Mouse (Mus musculus) ES-E14 (cell line): Measurements from ENCODE around the gene Prrg4. TPM values are rescaled to one million over a fixed set of nuclear protein-coding genes. Genes with fewer than 3 reads are reported as not detected.
A peak's percentile ranks its signal among the peaks of the same experiment; 100 is the strongest.
"Not testable (repeated sequence)": the region's sequence is repeated elsewhere in the genome, so short reads cannot be mapped to it uniquely, and the experiment has no call there.

Experiments
- DNase-seq: peaks from one replicate; pipeline ENCODE4 v3.0.0-alpha.2; 2013; ENCODE audit warnings: low read depth, low spot score
- H3K27ac ChIP-seq: 2 replicates; pipeline ENCODE4 v1.5.1; 2012; ENCODE audit warnings: low read depth, mild to moderate bottlenecking, low read length, moderate library complexity, mixed read lengths; ENCODE audit not compliant: poor library complexity, insufficient read depth, severe bottlenecking
- H3K36me3 ChIP-seq: 2 replicates; pipeline ENCODE4 v1.6.1; 2012; ENCODE audit warnings: mild to moderate bottlenecking, low read length, moderate library complexity, mixed read lengths; ENCODE audit not compliant: control insufficient read depth, poor library complexity, insufficient read depth, severe bottlenecking
- H3K4me1 ChIP-seq, 2 experiments: fragments of 150-350 bp in 1 of 2; sonication (generic) in 1 of 2; 2 replicates each; pipeline ENCODE4 v1.6.1; 2012; ENCODE audit warnings: low read length in 2 of 2, mild to moderate bottlenecking in 1 of 2, mixed read lengths in 1 of 2; ENCODE audit not compliant: control insufficient read depth in 2 of 2, insufficient read depth in 2 of 2, poor library complexity in 1 of 2
- H3K4me3 ChIP-seq, 2 experiments: fragments of 150-350 bp in 1 of 2; sonication (generic) in 1 of 2; 2 replicates each; pipeline ENCODE4 v1.5.1; 2012; ENCODE audit warnings: low read length in 2 of 2, low read depth in 1 of 2, mild to moderate bottlenecking in 1 of 2, mixed read lengths in 1 of 2; ENCODE audit not compliant: insufficient read depth in 1 of 2, poor library complexity in 1 of 2, severe bottlenecking in 1 of 2
- H3K9ac ChIP-seq: 2 replicates; pipeline ENCODE4 v1.6.1; 2012; ENCODE audit warnings: low read depth, mild to moderate bottlenecking, low read length, mixed read lengths; ENCODE audit not compliant: poor library complexity, insufficient read depth, severe bottlenecking
- H3K9me3 ChIP-seq: fragments of 150-350 bp; sonication (generic); 2 replicates; pipeline ENCODE4 v1.6.1; 2012; ENCODE audit warnings: low read depth, mild to moderate bottlenecking, low read length; ENCODE audit not compliant: control insufficient read depth, insufficient read depth
- CHD2 ChIP-seq: IDR thresholded peaks from 2 replicates; pipeline ENCODE4 v1.6.1; 2014; ENCODE audit warnings: mild to moderate bottlenecking, low read depth, low read length, inconsistent platforms
- HCFC1 ChIP-seq: IDR thresholded peaks from 2 replicates; pipeline ENCODE4 v1.6.1; 2012; ENCODE audit warnings: low read length, inconsistent platforms, borderline replicate concordance; ENCODE audit not compliant: insufficient read depth
- MAFK ChIP-seq: IDR thresholded peaks from 2 replicates; pipeline ENCODE4 v1.6.1; 2014; ENCODE audit warnings: mild to moderate bottlenecking, low read depth, low read length, inconsistent platforms; ENCODE audit not compliant: insufficient read depth
- ZC3H11A ChIP-seq: IDR thresholded peaks from 2 replicates; pipeline ENCODE4 v1.6.1; 2012; ENCODE audit warnings: low read depth, mild to moderate bottlenecking, inconsistent platforms, low read length, borderline replicate concordance
- ZNF384 ChIP-seq: IDR thresholded peaks from 2 replicates; pipeline ENCODE4 v1.6.1; 2012; ENCODE audit warnings: low read depth, low read length, inconsistent platforms
- in situ Hi-C, 2 experiments: fragments of 600-800 bp; cut with MboI; formaldehyde crosslinking; loops; one replicate each; pipeline ENCODE4 v1.15.1; 2025; ENCODE audit warnings: low sequenced_read_pairs in 2 of 2, inconsistent platforms in 1 of 2; ENCODE audit not compliant: unreplicated experiment in 2 of 2
- total RNA-seq: library from RNA; depleted of rRNA; stranded (reverse); fragments of 300-350 nt; gene quantifications from 2 replicates; pipeline ENCODE4 v1.2.3, GENCODE M21; 2012

The Prrg4 gene
- total RNA-seq, 1 experiment = 45.4 TPM

DNA sequence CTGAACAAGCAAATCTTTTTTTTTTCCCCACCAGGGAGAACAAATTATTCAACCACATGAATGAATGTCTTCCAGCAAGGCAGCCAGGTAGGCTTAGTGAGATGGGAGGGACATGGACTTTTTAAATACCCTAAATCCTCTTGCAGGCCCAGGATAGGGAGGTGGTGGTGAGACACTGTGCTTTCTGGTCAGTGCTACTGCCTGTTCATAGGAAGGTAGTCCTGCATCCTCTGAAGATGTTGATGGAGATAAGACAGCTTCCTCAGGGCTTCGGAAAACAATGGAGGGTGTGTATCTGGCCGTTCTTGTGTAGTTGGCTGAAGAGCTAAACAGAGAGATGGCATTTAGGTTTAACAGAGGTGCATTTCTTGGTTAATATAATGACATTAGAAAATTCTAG lies 17.2 kb downstream of the Prrg4 start:
- H3K9me3 ChIP-seq = no peaks in the 10 kb centered on the region
- H3K9ac ChIP-seq = no peak overlapping the region
- no peak for DNase-seq
- peaks cover 5% of the 10 kb centered on the region for H3K36me3 ChIP-seq
- no peak for TF ChIP-seq HCFC1
- no peak for TF ChIP-seq ZC3H11A
- TF ChIP-seq CHD2 = no peak
- no peak for TF ChIP-seq ZNF384
- no peak for TF ChIP-seq MAFK
- in situ Hi-C loops = no loop called here
- H3K27ac ChIP-seq = no peak overlapping the region
- H3K4me3 ChIP-seq = no peak overlapping the region
- no peaks in the 10 kb centered on the region for H3K4me1 ChIP-seq

DNA sequence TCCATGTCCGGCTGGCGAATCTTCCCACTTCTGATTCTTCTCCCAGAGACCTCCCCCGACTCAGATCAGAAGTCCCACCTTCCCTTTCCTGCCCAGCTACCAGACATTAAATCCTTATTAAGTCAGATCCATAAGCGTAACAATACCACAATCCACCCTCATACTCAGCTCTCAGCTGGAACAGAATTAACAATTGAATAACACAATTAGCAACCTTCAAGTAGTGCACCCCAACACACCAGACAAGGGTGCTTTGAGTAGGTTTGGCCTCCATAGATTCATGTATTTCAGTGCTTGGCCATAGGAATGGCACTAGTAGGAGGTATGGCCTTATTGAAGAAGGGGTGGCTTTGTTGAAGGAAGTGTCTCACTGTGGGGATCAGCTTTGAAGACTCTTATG lies 23.5 kb downstream of the Prrg4 start:
- TF ChIP-seq MAFK = no peak
- TF ChIP-seq HCFC1 = no peak
- TF ChIP-seq CHD2 = no peak
- no peak for TF ChIP-seq ZNF384
- no peaks in the 10 kb centered on the region for H3K9me3 ChIP-seq
- DNase-seq = no peak
- H3K27ac ChIP-seq = no peak overlapping the region
- in situ Hi-C loops = no loop called here
- no peak overlapping the region for H3K4me3 ChIP-seq
- H3K9ac ChIP-seq = no peak overlapping the region
- H3K4me1 ChIP-seq = peaks cover 0 to 2% of the 10 kb centered on the region in 2 experiments; a peak in 1 of 4 replicates
- H3K36me3 ChIP-seq = no peaks in the 10 kb centered on the region

DNA sequence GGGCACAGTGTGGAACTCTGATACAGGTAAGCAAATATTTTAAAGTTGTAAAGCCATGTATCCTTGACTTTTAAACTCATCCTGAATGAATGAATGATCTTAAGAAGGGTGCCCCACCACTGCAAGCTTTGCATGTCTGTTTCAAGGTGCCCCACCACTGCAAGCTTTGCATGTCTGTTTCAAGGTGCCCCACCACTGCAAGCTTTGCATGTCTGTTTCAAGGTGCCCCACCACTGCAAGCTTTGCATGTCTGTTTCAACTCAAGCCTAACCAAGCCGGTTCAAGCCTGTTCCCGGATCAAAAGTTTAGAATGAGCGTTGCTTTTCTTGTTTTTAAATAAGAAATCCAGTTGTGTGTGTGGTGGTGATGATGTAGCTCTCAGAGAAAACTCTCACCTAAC lies 30.9 kb downstream of the Prrg4 start:
- H3K9me3 ChIP-seq, DNase-seq, in situ Hi-C loops, H3K9ac ChIP-seq, H3K27ac ChIP-seq, H3K4me1 ChIP-seq, H3K36me3 ChIP-seq: not testable (repeated sequence)
- peak overlapping the region in 1 of 2 experiments; percentile 86; a peak in 1 of 4 replicates for H3K4me3 ChIP-seq

- no peak for DNase-seq
- no peaks in the 10 kb centered on the region for H3K36me3 ChIP-seq
- H3K27ac ChIP-seq = peak overlapping the region; percentile 90; the same call in 1 of the 2 replicates
- peak overlapping the region; percentile 86 to 90 for H3K4me3 ChIP-seq
- in situ Hi-C loops = no loop called here
- peaks cover 0 to 3% of the 10 kb centered on the region in 2 experiments; a peak in 2 of 4 replicates for H3K4me1 ChIP-seq
- H3K9me3 ChIP-seq = no peaks in the 10 kb centered on the region
- TF ChIP-seq HCFC1 (no peak), ZC3H11A (no peak), ZNF384 (no peak), CHD2 (no peak; the same call in 1 of the 2 replicates), MAFK (no peak)
- H3K9ac ChIP-seq = peak overlapping the region; percentile 95; the same call in 1 of the 2 replicates
These were observed 31.9 kb downstream of the Prrg4 start for GRCm38 (mm10) chr2:104817555-104818330.

DNA sequence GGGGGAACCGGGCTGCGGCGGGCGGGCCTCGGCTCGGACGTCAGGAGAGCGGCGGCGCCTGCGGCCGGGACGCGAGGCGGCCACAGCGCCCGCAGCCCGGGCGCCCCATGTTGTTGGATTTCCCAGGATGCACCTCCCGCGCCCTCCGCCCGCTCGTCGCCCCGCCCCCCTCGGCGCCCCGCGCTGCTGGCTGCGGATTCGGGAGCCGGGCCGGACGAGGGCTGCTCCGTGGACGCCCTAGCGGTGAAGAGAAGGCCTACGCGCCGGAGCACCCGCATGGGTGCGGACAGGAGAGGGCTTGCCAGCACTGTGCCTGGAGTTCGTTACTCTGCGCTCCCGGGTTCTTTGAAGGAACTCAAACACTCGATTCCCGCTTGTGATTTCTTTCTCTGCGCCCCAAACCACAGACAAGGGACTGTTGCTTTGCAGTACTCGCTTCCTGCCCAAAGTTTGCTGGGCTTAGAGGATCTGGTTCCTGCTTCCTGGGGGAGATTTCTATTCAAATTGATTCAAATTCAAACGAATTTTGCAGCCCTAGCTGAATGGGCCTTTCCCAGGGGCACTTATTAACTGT lies 32.7 kb downstream of the Prrg4 start:
- H3K27ac ChIP-seq = peak overlapping the region; percentile 90
- DNase-seq = peak; percentile 84
- H3K9ac ChIP-seq = peak overlapping the region; percentile 95
- TF ChIP-seq ZNF384 (no peak), MAFK (no peak), HCFC1 (peak; percentile 55), CHD2 (no peak), ZC3H11A (no peak)
- no peaks in the 10 kb centered on the region for H3K36me3 ChIP-seq
- H3K9me3 ChIP-seq = no peaks in the 10 kb centered on the region
- in situ Hi-C loops = no loop called here
- peak overlapping the region; percentile 86 to 90 for H3K4me3 ChIP-seq
- H3K4me1 ChIP-seq = peaks cover 0 to 3% of the 10 kb centered on the region in 2 experiments; a peak in 2 of 4 replicates
